Mouse (Mus musculus): Measurements from ENCODE around the gene Aco2. TPM values are rescaled to one million over a fixed set of nuclear protein-coding genes. Genes with fewer than 3 reads are reported as not detected.
A peak's percentile ranks its signal among the peaks of the same experiment; 100 is the strongest.

Aco2 gene
- total RNA-seq, 4 experiments from 2014 or later: 1,068 to 1,166 (median 1,137) TPM

- DNase-seq (ENCODE audit: low spot score in 2 of 2): peak; percentile 51 to 62
Measured at GRCm38 (mm10) chr15:81917621-81918463, 45.7 kb downstream of the Aco2 start.

GRCm38 (mm10) chr15:81919062-81919461 lies 47.0 kb downstream of the Aco2 start:
- DNase-seq (ENCODE audit: low spot score in 2 of 2): no peak

- DNase-seq (ENCODE audit: low spot score in 2 of 2): no peak
Measured at GRCm38 (mm10) chr15:81920546-81921217, 48.6 kb downstream of the Aco2 start.

GRCm38 (mm10) chr15:81921255-81921654 lies 49.1 kb downstream of the Aco2 start:
- DNase-seq (ENCODE audit: low spot score in 2 of 2): no peak

GRCm38 (mm10) chr15:81924933-81925332 lies 52.8 kb downstream of the Aco2 start:
- no peak for DNase-seq (ENCODE audit: low spot score in 2 of 2)

- peak; percentile 90 to 94 for DNase-seq (ENCODE audit: low spot score in 2 of 2)
Measured at GRCm38 (mm10) chr15:81925760-81926445, 53.8 kb downstream of the Aco2 start, which contains the start of gene Polr3h. Gene Polr3h (minus strand): TSS chr15:81926240.

GRCm38 (mm10) chr15:81926446-81926822 lies 54.3 kb downstream of the Aco2 start:
- DNase-seq (ENCODE audit: low spot score in 2 of 2): no peak

- DNase-seq (ENCODE audit: low spot score in 2 of 2): no peak
Measured at GRCm38 (mm10) chr15:81927741-81928140, 55.6 kb downstream of the Aco2 start.

- DNase-seq (ENCODE audit: low spot score in 2 of 2): no peak
Measured at GRCm38 (mm10) chr15:81928277-81928676, 56.2 kb downstream of the Aco2 start.

GRCm38 (mm10) chr15:81932951-81933470 lies 60.9 kb downstream of the Aco2 start:
- no peak for DNase-seq (ENCODE audit: low spot score in 2 of 2)

GRCm38 (mm10) chr15:81933986-81934385 lies 61.9 kb downstream of the Aco2 start:
- DNase-seq (ENCODE audit: low spot score in 2 of 2): no peak

GRCm38 (mm10) chr15:81935869-81936637 lies 63.9 kb downstream of the Aco2 start:
- DNase-seq (ENCODE audit: low spot score in 2 of 2): no peak

- DNase-seq (ENCODE audit: low spot score in 2 of 2): no peak
Measured at GRCm38 (mm10) chr15:81936679-81937078, 64.6 kb downstream of the Aco2 start, which contains the start of gene Csdc2. Gene Csdc2 (plus strand): TSS chr15:81936759.

- no peak for DNase-seq (ENCODE audit: low spot score in 2 of 2)
Measured at GRCm38 (mm10) chr15:81937098-81937972, 65.2 kb downstream of the Aco2 start.

- no peak for DNase-seq (ENCODE audit: low spot score in 2 of 2)
Measured at GRCm38 (mm10) chr15:81938246-81938645, 66.1 kb downstream of the Aco2 start.

GRCm38 (mm10) chr15:81939157-81939715 lies 67.1 kb downstream of the Aco2 start:
- DNase-seq (ENCODE audit: low spot score in 2 of 2): no peak

- DNase-seq (ENCODE audit: low spot score in 2 of 2): no peak
Measured at GRCm38 (mm10) chr15:81939774-81940173, 67.7 kb downstream of the Aco2 start.

GRCm38 (mm10) chr15:81940219-81940618 lies 68.1 kb downstream of the Aco2 start:
- no peak for DNase-seq (ENCODE audit: low spot score in 2 of 2)

GRCm38 (mm10) chr15:81941010-81941409 lies 68.9 kb downstream of the Aco2 start:
- DNase-seq (ENCODE audit: low spot score in 2 of 2): no peak
